Mouse (Mus musculus): Measurements from ENCODE around the gene Egfl7. TPM values are rescaled to one million over a fixed set of nuclear protein-coding genes. Genes with fewer than 3 reads are reported as not detected.
A peak's percentile ranks its signal among the peaks of the same experiment; 100 is the strongest.

Egfl7 gene
- total RNA-seq, 2 experiments from 2014 or later = 19.6 to 34.7 TPM

GRCm38 (mm10) chr2:26593211-26594021, 13.6 kb downstream of the Egfl7 start:
- no peak for DNase-seq (ENCODE audit: low spot score)

- DNase-seq (ENCODE audit: low spot score) = peak; percentile 75
These were observed 14.2 kb downstream of the Egfl7 start for GRCm38 (mm10) chr2:26594022-26594346.

GRCm38 (mm10) chr2:26594461-26594933, 14.7 kb downstream of the Egfl7 start:
- no peak for DNase-seq (ENCODE audit: low spot score)

- DNase-seq (ENCODE audit: low spot score) = no peak
These were observed 15.3 kb downstream of the Egfl7 start for GRCm38 (mm10) chr2:26594934-26595724.

GRCm38 (mm10) chr2:26595725-26596435, 16.1 kb downstream of the Egfl7 start:
- DNase-seq (ENCODE audit: low spot score) = no peak

GRCm38 (mm10) chr2:26596898-26597297, 17.1 kb downstream of the Egfl7 start:
- DNase-seq (ENCODE audit: low spot score) = no peak

- DNase-seq (ENCODE audit: low spot score) = no peak
These were observed 18.0 kb downstream of the Egfl7 start for GRCm38 (mm10) chr2:26597810-26598209.

- no peak for DNase-seq (ENCODE audit: low spot score)
These were observed 18.6 kb downstream of the Egfl7 start for GRCm38 (mm10) chr2:26598462-26598861.

GRCm38 (mm10) chr2:26599965-26600364, 20.2 kb downstream of the Egfl7 start:
- no peak for DNase-seq (ENCODE audit: low spot score)

- DNase-seq (ENCODE audit: low spot score) = no peak
These were observed 20.9 kb downstream of the Egfl7 start for GRCm38 (mm10) chr2:26600664-26601063.

- no peak for DNase-seq (ENCODE audit: low spot score)
These were observed 21.8 kb downstream of the Egfl7 start for GRCm38 (mm10) chr2:26601595-26601994.

GRCm38 (mm10) chr2:26602631-26603030, 22.8 kb downstream of the Egfl7 start:
- no peak for DNase-seq (ENCODE audit: low spot score)

- no peak for DNase-seq (ENCODE audit: low spot score)
These were observed 23.3 kb downstream of the Egfl7 start for GRCm38 (mm10) chr2:26603159-26603558.

- DNase-seq (ENCODE audit: low spot score) = peak; percentile 61
These were observed 24.2 kb downstream of the Egfl7 start, which contains the start of gene Agpat2 for GRCm38 (mm10) chr2:26603720-26604671. TSS of gene Agpat2 (minus strand) at chr2:26604417.

GRCm38 (mm10) chr2:26605331-26605730, 25.5 kb downstream of the Egfl7 start:
- DNase-seq (ENCODE audit: low spot score) = no peak

- DNase-seq (ENCODE audit: low spot score) = no peak
These were observed 26.8 kb downstream of the Egfl7 start for GRCm38 (mm10) chr2:26606579-26606978.

- no peak for DNase-seq (ENCODE audit: low spot score)
These were observed 27.5 kb downstream of the Egfl7 start for GRCm38 (mm10) chr2:26607056-26607910.

- no peak for DNase-seq (ENCODE audit: low spot score)
These were observed 29.0 kb downstream of the Egfl7 start for GRCm38 (mm10) chr2:26608781-26609180.

- peak; percentile 59 for DNase-seq (ENCODE audit: low spot score)
These were observed 29.4 kb downstream of the Egfl7 start for GRCm38 (mm10) chr2:26609261-26609661.

- no peak for DNase-seq (ENCODE audit: low spot score)
These were observed 30.7 kb downstream of the Egfl7 start for GRCm38 (mm10) chr2:26610526-26610925.
